18 mouse cellular contexts compared by ENCODE assay signal in the genomic region with DNA sequence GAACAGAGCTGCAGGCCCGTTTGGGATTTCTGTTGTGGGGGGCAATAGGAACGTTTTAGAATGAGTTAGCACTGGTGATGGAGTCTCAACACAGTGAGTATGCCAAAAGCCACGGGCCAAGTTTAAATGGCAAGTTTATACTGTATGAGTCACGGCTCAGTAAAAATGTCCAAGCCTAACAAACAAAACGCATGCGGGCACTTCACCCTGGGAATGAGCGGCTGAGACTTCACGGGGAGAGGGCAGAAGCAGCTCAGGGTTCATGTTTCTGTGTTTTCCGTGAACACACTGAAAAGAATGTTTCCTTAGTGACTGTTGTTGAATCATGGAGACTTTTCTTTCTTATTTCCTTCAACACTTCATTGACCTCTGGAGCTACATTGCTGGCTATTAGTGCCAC. TPM values are rescaled to one million over a fixed set of nuclear protein-coding genes. Genes with fewer than 3 reads are reported as not detected.
A peak's percentile ranks its signal among the peaks of the same experiment; 100 is the strongest.
DNase-seq lines count a peak whose midpoint lies in the region.
"Had no signal": no experiment of that assay in that cellular context is flagged by ENCODE, and none has a peak within 500 bp of the region (broad histone marks: within the 10 kb centered on the region; RNA-seq: fewer than 3 reads in every experiment).

No protein-coding gene starts in this region.

- DNase-seq in adrenal gland, adult 2 months: peak; percentile 28
- no peak for DNase-seq in adrenal gland, postnatal 10 days
- DNase-seq in urinary bladder, postnatal 14 days (ENCODE audit: low spot score): peak; percentile 72
- no peak for DNase-seq in urinary bladder, postnatal 10 days (ENCODE audit: low spot score)
- DNase-seq in fibroblast of lung, adult 2 months (ENCODE audit: low read depth): peak; percentile 96
- no peak for DNase-seq in left cerebral cortex, adult 18-20 months (ENCODE audit: low spot score in 2 of 2)
- no peak for DNase-seq in right cerebral cortex, postnatal 25 days
- DNase-seq: cerebellum, adult 2 months; cerebellum, postnatal 36 days; heart, adult 2 months; heart, postnatal 36 days; right cerebral cortex, adult 18-20 months; thymus, adult 18-20 months; thymus, postnatal 4 days had no signal

RNA-seq across cellular contexts. Expression of gene Plekhg6, which starts 32.7 kb away (rescaled TPM):
- under 1 TPM in 1 of 2 experiments, not detected in 1; 0.21 TPM for total RNA-seq in adrenal gland, adult 2 months (2021)
- 0.02 and 0.11 TPM in 2 replicates for polyA plus RNA-seq in adrenal gland, adult 2 months (2012; rRNA removed)
- under 1 TPM; 0.69 to 0.82 TPM for total RNA-seq in adrenal gland, postnatal 10 days (2021)
- under 1 TPM; 0.35 to 0.56 TPM for total RNA-seq in left cerebral cortex, adult 18-20 months (2021)
- total RNA-seq: gastrocnemius, adult 8-10 months; heart, postnatal 36 days; megakaryocyte progenitor cell, adult 5-6 weeks; monocyte, adult 5-6 weeks had no signal
- polyA plus RNA-seq: neural tube, embryonic 13.5 days had no signal

Comparison
In these comparisons a context has a peak if more than half of its experiments do, and no peak if none do; other contexts are left out.
1. DNase-seq: peak in adrenal gland, adult 2 months (single experiment), urinary bladder, postnatal 14 days (single experiment) and fibroblast of lung, adult 2 months (single experiment); none in adrenal gland, postnatal 10 days (single experiment), urinary bladder, postnatal 10 days (single experiment), left cerebral cortex, adult 18-20 months (0 of 2) and right cerebral cortex, postnatal 25 days (single experiment).